Mouse (Mus musculus) heart, postnatal 14 days (tissue): ENCODE measurements around the gene Exosc9. TPM values are rescaled to one million over a fixed set of nuclear protein-coding genes. Genes with fewer than 3 reads are reported as not detected.
A peak's percentile ranks its signal among the peaks of the same experiment; 100 is the strongest.

ENCODE experiments used
- DNase-seq, 2 experiments: peaks; one replicate each; pipeline ENCODE4 v3.0.0; 2021 to 2022
- intact Hi-C: fragments of 180-260 bp; cut with DNase I; formaldehyde crosslinking; loops from one replicate; pipeline ENCODE4 v1.15.1; 2025
- long read RNA-seq, 2 experiments: library from polyadenylated mRNA; stranded (forward); transcript quantifications; one replicate each; pipeline ENCODE4 v2.0.0; 2021
- total RNA-seq, 2 experiments: library from RNA; stranded (reverse); gene quantifications; 2 replicates each; pipeline ENCODE4 v1.2.3; 2021

The Exosc9 gene
- total RNA-seq, result 10 to 100 TPM; 19.6 to 21.5 TPM
- long read RNA-seq, experiment 1, transcript Exosc9-201 (12 exons, 1,617 nt), result major isoform, 23 of 26 reads
- long read RNA-seq, experiment 1, partial matches to known transcripts, result 3 of 26 reads
- long read RNA-seq, experiment 1, other reads (novel, unspliced or antisense), result 0 of 26 reads
- long read RNA-seq, experiment 2, transcript Exosc9-201 (12 exons, 1,617 nt), result major isoform, 21 of 26 reads
- long read RNA-seq, experiment 2, partial matches to known transcripts, result 0 of 26 reads
- long read RNA-seq, experiment 2, other reads (novel, unspliced or antisense), result 5 of 26 reads

- intact Hi-C loops, result loop anchor here (2.0 kb wide), 1 partner anchor 18 kb away; no protein-coding TSS in a partner anchor
Observed at GRCm38 (mm10) chr3:36552406-36553047, at the start of gene Exosc9. Gene Exosc9, plus strand, starts transcription at chr3:36552606.

GRCm38 (mm10) chr3:36505306-36505705, 47.1 kb upstream of the Exosc9 start:
- intact Hi-C loops, result no loop called here
- no peak for DNase-seq

More at GRCm38 (mm10) chr3:36552406-36553047, at the start of gene Exosc9:
- peak; percentile 93 to 98 for DNase-seq

GRCm38 (mm10) chr3:36505809-36506735, 46.3 kb upstream of the Exosc9 start:
- intact Hi-C loops, result no loop called here
- no peak for DNase-seq

- no peak for DNase-seq
- intact Hi-C loops, result no loop called here
Observed at GRCm38 (mm10) chr3:36511491-36511890, 40.9 kb upstream of the Exosc9 start.

- no peak for DNase-seq
- intact Hi-C loops, result no loop called here
Observed at GRCm38 (mm10) chr3:36516196-36516595, 36.2 kb upstream of the Exosc9 start.

GRCm38 (mm10) chr3:36521073-36522060, 31.0 kb upstream of the Exosc9 start, which contains the start of gene Gm11549:
Gene Gm11549, minus strand, starts transcription at chr3:36521813.
- intact Hi-C loops, result no loop called here
- DNase-seq, result peak; percentile 38 to 51

GRCm38 (mm10) chr3:36522137-36522536, 30.3 kb upstream of the Exosc9 start:
- DNase-seq, result no peak
- intact Hi-C loops, result no loop called here

- DNase-seq, result no peak
- intact Hi-C loops, result no loop called here
Observed at GRCm38 (mm10) chr3:36524466-36524865, 27.9 kb upstream of the Exosc9 start.

- DNase-seq, result peak; percentile 61 to 74
Observed at GRCm38 (mm10) chr3:36530345-36530744, 22.1 kb upstream of the Exosc9 start.

GRCm38 (mm10) chr3:36530781-36531180, 21.6 kb upstream of the Exosc9 start:
- intact Hi-C loops, result no loop called here
- DNase-seq, result no peak

More at GRCm38 (mm10) chr3:36530345-36530744, 22.1 kb upstream of the Exosc9 start:
- intact Hi-C loops, result no loop called here

GRCm38 (mm10) chr3:36531242-36531641, 21.2 kb upstream of the Exosc9 start:
- no peak for DNase-seq
- intact Hi-C loops, result no loop called here

GRCm38 (mm10) chr3:36531979-36532542, 20.3 kb upstream of the Exosc9 start:
- DNase-seq, result no peak
- intact Hi-C loops, result no loop called here

- intact Hi-C loops, result no loop called here
- no peak for DNase-seq
Observed at GRCm38 (mm10) chr3:36532738-36533137, 19.7 kb upstream of the Exosc9 start.

- DNase-seq, result no peak
- intact Hi-C loops, result no loop called here
Observed at GRCm38 (mm10) chr3:36533201-36533672, 19.2 kb upstream of the Exosc9 start.

- DNase-seq, result no peak
- intact Hi-C loops, result no loop called here
Observed at GRCm38 (mm10) chr3:36536041-36536440, 16.4 kb upstream of the Exosc9 start.

GRCm38 (mm10) chr3:36537701-36538470, 14.5 kb upstream of the Exosc9 start:
- intact Hi-C loops, result no loop called here
- DNase-seq, result no peak

GRCm38 (mm10) chr3:36540756-36541155, 11.7 kb upstream of the Exosc9 start:
- DNase-seq, result no peak
- intact Hi-C loops, result no loop called here

- intact Hi-C loops, result no loop called here
- DNase-seq, result no peak
Observed at GRCm38 (mm10) chr3:36541399-36541798, 11.0 kb upstream of the Exosc9 start.
